In genomic region chr1:132416943-132417290, GRCm38 (mm10) we compare ENCODE assay signal across 8 mouse cellular contexts. TPM values are rescaled to one million over a fixed set of nuclear protein-coding genes. Genes with fewer than 3 reads are reported as not detected.
DNase-seq lines count a peak whose midpoint lies in the region; ATAC-seq and TF ChIP-seq lines count a peak whose summit lies in the region.

No protein-coding gene starts in this region.

- H3K4me1 ChIP-seq in heart, embryonic 12.5 days (replicated peaks) = peaks cover 12% of the 10 kb centered on the region
- H3K4me1 ChIP-seq in E14TG2a.4 (replicated peaks; ENCODE audit: low read depth, low read length) = peaks cover 25% of the 10 kb centered on the region
- peaks cover 34% of the 10 kb centered on the region for H3K4me1 ChIP-seq in forebrain, embryonic 15.5 days
- peaks cover 40% of the 10 kb centered on the region for H3K4me1 ChIP-seq in liver, embryonic 15.5 days (replicated peaks)

- no peak for TF ChIP-seq CTCF in E14TG2a.4 (conservative IDR thresholded peaks at IDR 0.05; ENCODE audit: low read length)

- no peak for ATAC-seq in heart, embryonic 12.5 days (ENCODE audit: insufficient number of reproducible peaks, low FRiP score)
- no peak for ATAC-seq in forebrain, embryonic 15.5 days (replicated peaks)
- ATAC-seq in liver, embryonic 15.5 days (ENCODE audit: insufficient read depth) = no peak

- no peaks in the 10 kb centered on the region for H3K9me3 ChIP-seq in heart, embryonic 12.5 days (replicated peaks)
- H3K9me3 ChIP-seq in E14TG2a.4 (ENCODE audit: low read length) = no peaks in the 10 kb centered on the region
- H3K9me3 ChIP-seq in forebrain, embryonic 15.5 days = no peaks in the 10 kb centered on the region
- no peaks in the 10 kb centered on the region for H3K9me3 ChIP-seq in liver, embryonic 15.5 days (replicated peaks)

- H3K27ac ChIP-seq in heart, embryonic 12.5 days (ENCODE audit: poor library complexity, severe bottlenecking) = peak overlapping the region; percentile 93
- peak overlapping the region; percentile 91 for H3K27ac ChIP-seq in forebrain, embryonic 15.5 days (replicated peaks)
- peak overlapping the region; percentile 92 for H3K27ac ChIP-seq in liver, embryonic 15.5 days (replicated peaks)

- H3K9ac ChIP-seq in heart, embryonic 12.5 days = peak overlapping the region; percentile 86
- H3K9ac ChIP-seq in forebrain, embryonic 15.5 days (replicated peaks) = peak overlapping the region; percentile 78
- H3K9ac ChIP-seq in liver, embryonic 15.5 days = peak overlapping the region; percentile 92

- no peak for DNase-seq in heart, adult 18-20 months
- no peak for DNase-seq in retina, postnatal 1 day
- DNase-seq in adrenal gland, postnatal 25 days = no peak
- no peak for DNase-seq in frontal cortex, postnatal 36 days (ENCODE audit: low spot score in 2 of 2)

- no peaks in the 10 kb centered on the region for H3K27me3 ChIP-seq in heart, embryonic 12.5 days (replicated peaks)
- H3K27me3 ChIP-seq in E14TG2a.4 (ENCODE audit: insufficient read depth, low read length) = 0 out of 2 replicates have a peak, but pooled peaks cover 5% of the 10 kb centered on the region
- no peaks in the 10 kb centered on the region for H3K27me3 ChIP-seq in forebrain, embryonic 15.5 days
- H3K27me3 ChIP-seq in liver, embryonic 15.5 days = no peaks in the 10 kb centered on the region

- peak overlapping the region; percentile 77 for H3K4me3 ChIP-seq in heart, embryonic 12.5 days
- H3K4me3 ChIP-seq in E14TG2a.4 (replicated peaks; ENCODE audit: low read length) = peak overlapping the region; percentile 88
- peak overlapping the region; percentile 75 for H3K4me3 ChIP-seq in forebrain, embryonic 15.5 days
- H3K4me3 ChIP-seq in liver, embryonic 15.5 days (replicated peaks) = peak overlapping the region; percentile 81

- H3K36me3 ChIP-seq in heart, embryonic 12.5 days = no peaks in the 10 kb centered on the region
- H3K36me3 ChIP-seq in E14TG2a.4 (ENCODE audit: insufficient read depth, low read length) = no peaks in the 10 kb centered on the region
- no peaks in the 10 kb centered on the region for H3K36me3 ChIP-seq in forebrain, embryonic 15.5 days
- 0 out of 2 replicates have a peak, but pooled peaks cover 4% of the 10 kb centered on the region for H3K36me3 ChIP-seq in liver, embryonic 15.5 days (replicated peaks)

- peak overlapping the region; percentile 76 for H3K4me2 ChIP-seq in heart, embryonic 12.5 days
- peak overlapping the region; percentile 67 for H3K4me2 ChIP-seq in forebrain, embryonic 15.5 days (replicated peaks)
- H3K4me2 ChIP-seq in liver, embryonic 15.5 days = peak overlapping the region; percentile 74

- WGBS in heart, embryonic 12.5 days = 17% methylated on average over 6 of the region's 6 CpGs
- 18% methylated on average over 6 of the region's 6 CpGs for WGBS in forebrain, embryonic 15.5 days
- 5% methylated on average over 6 of the region's 6 CpGs for WGBS in liver, embryonic 15.5 days (ENCODE audit: insufficient replicate concordance)

RNA-seq across cellular contexts. Expression of gene Dstyk, which starts 0.4 kb away (rescaled TPM):
- 13.6 and 14.2 TPM in 2 replicates for polyA plus RNA-seq in heart, embryonic 12.5 days (2016; fragmentation: Nextera tagmentation; extraction: Ambion mirVana)
- 10 to 100 TPM; 15.2 to 15.3 TPM for total RNA-seq in heart, adult 18-20 months (2021)
- polyA plus RNA-seq in forebrain, embryonic 15.5 days (2015; fragmentation: Nextera tagmentation; extraction: Ambion mirVana) = 11.3 and 13.2 TPM in 2 replicates
- polyA plus RNA-seq in liver, embryonic 15.5 days (2015; fragmentation: Nextera tagmentation; extraction: Ambion mirVana) = 4.5 and 5.3 TPM in 2 replicates
- total RNA-seq in adrenal gland, postnatal 25 days (2021) = 20.7 and 26.8 TPM in 2 replicates

RNA-seq across cellular contexts. Expression of gene Tmcc2, which starts 25.8 kb away (rescaled TPM):
- 51.1 and 52.9 TPM in 2 replicates for polyA plus RNA-seq in heart, embryonic 12.5 days (2016; fragmentation: Nextera tagmentation; extraction: Ambion mirVana)
- total RNA-seq in heart, adult 18-20 months (2021) = 10 to 100 TPM; 25.0 to 26.0 TPM
- polyA plus RNA-seq in forebrain, embryonic 15.5 days (2015; fragmentation: Nextera tagmentation; extraction: Ambion mirVana) = 33.1 and 33.3 TPM in 2 replicates
- polyA plus RNA-seq in liver, embryonic 15.5 days (2015; fragmentation: Nextera tagmentation; extraction: Ambion mirVana) = 598 and 710 TPM in 2 replicates
- 8.4 and 8.6 TPM in 2 replicates for total RNA-seq in adrenal gland, postnatal 25 days (2021)

Comparison
In these comparisons a context has a peak if more than half of its experiments do, and no peak if none do; other contexts are left out.
1. RNA of gene Tmcc2, which starts 25.8 kb away (polyA plus RNA-seq): 598 to 710 TPM in liver, embryonic 15.5 days; 51.1 to 52.9 TPM in heart, embryonic 12.5 days and 33.1 to 33.3 TPM in forebrain, embryonic 15.5 days; every median in the first group is over 10 times any median in the second.
2. Peak in every context shown above with its lines, with median percentiles within 50 percentile points of each other: H3K27ac ChIP-seq, H3K4me2 ChIP-seq, H3K4me3 ChIP-seq and H3K9ac ChIP-seq.